Mouse (Mus musculus): ENCODE data around the gene Fermt1.

Fermt1 gene

GRCm38 (mm10) chr2:132945326-132946207, at the start of gene Fermt1:
Fermt1 (minus strand) TSS chr2:132945906.
- DNase-seq (ENCODE audit: extremely low spot score, low spot score): peak; percentile 46

- no peak for DNase-seq (ENCODE audit: extremely low spot score, low spot score)
Measured at GRCm38 (mm10) chr2:132992659-132993531, 47.2 kb upstream of the Fermt1 start.

GRCm38 (mm10) chr2:132989778-132990564, 44.3 kb upstream of the Fermt1 start:
- DNase-seq (ENCODE audit: extremely low spot score, low spot score): no peak

- DNase-seq (ENCODE audit: extremely low spot score, low spot score): no peak
Measured at GRCm38 (mm10) chr2:132973346-132973745, 27.6 kb upstream of the Fermt1 start.

GRCm38 (mm10) chr2:132970772-132971173, 25.1 kb upstream of the Fermt1 start:
- no peak for DNase-seq (ENCODE audit: extremely low spot score, low spot score)

- DNase-seq (ENCODE audit: extremely low spot score, low spot score): no peak
Measured at GRCm38 (mm10) chr2:132957786-132958185, 12.1 kb upstream of the Fermt1 start.

GRCm38 (mm10) chr2:132952197-132952596, 6.5 kb upstream of the Fermt1 start:
- DNase-seq (ENCODE audit: extremely low spot score, low spot score): peak; percentile 35

GRCm38 (mm10) chr2:132948174-132948573, 2.5 kb upstream of the Fermt1 start:
- DNase-seq (ENCODE audit: extremely low spot score, low spot score): no peak

GRCm38 (mm10) chr2:132946976-132947375, 1.3 kb upstream of the Fermt1 start:
- no peak for DNase-seq (ENCODE audit: extremely low spot score, low spot score)

GRCm38 (mm10) chr2:132944711-132945325, 888 bp downstream of the Fermt1 start:
- DNase-seq (ENCODE audit: extremely low spot score, low spot score): peak; percentile 31

GRCm38 (mm10) chr2:132943997-132944396, 1.7 kb downstream of the Fermt1 start:
- no peak for DNase-seq (ENCODE audit: extremely low spot score, low spot score)

GRCm38 (mm10) chr2:132943596-132943995, 2.1 kb downstream of the Fermt1 start:
- no peak for DNase-seq (ENCODE audit: extremely low spot score, low spot score)

- DNase-seq (ENCODE audit: extremely low spot score, low spot score): no peak
Measured at GRCm38 (mm10) chr2:132939056-132939455, 6.7 kb downstream of the Fermt1 start.

GRCm38 (mm10) chr2:132936176-132936575, 9.5 kb downstream of the Fermt1 start:
- no peak for DNase-seq (ENCODE audit: extremely low spot score, low spot score)

GRCm38 (mm10) chr2:132934711-132935110, 11.0 kb downstream of the Fermt1 start:
- no peak for DNase-seq (ENCODE audit: extremely low spot score, low spot score)

GRCm38 (mm10) chr2:132934142-132934541, 11.6 kb downstream of the Fermt1 start:
- no peak for DNase-seq (ENCODE audit: extremely low spot score, low spot score)

- DNase-seq (ENCODE audit: extremely low spot score, low spot score): no peak
Measured at GRCm38 (mm10) chr2:132928999-132929398, 16.7 kb downstream of the Fermt1 start.

GRCm38 (mm10) chr2:132927871-132928270, 17.8 kb downstream of the Fermt1 start:
- no peak for DNase-seq (ENCODE audit: extremely low spot score, low spot score)

GRCm38 (mm10) chr2:132927298-132927697, 18.4 kb downstream of the Fermt1 start:
- no peak for DNase-seq (ENCODE audit: extremely low spot score, low spot score)

- DNase-seq (ENCODE audit: extremely low spot score, low spot score): no peak
Measured at GRCm38 (mm10) chr2:132923290-132924085, 22.2 kb downstream of the Fermt1 start.

All from neural tube, embryonic 10.5 days (tissue).